Mouse (Mus musculus) MEL (cell line): ENCODE data around the gene Cfap100. TPM values are rescaled to one million over a fixed set of nuclear protein-coding genes. Genes with fewer than 3 reads are reported as not detected.

Experiments
- DNase-seq: peaks from one replicate; pipeline ENCODE4 v3.0.0; 2011; ENCODE audit warnings: low read depth, low spot score
- H3K27ac ChIP-seq: 2 replicates; pipeline ENCODE4 v1.5.1; 2012; ENCODE audit warnings: low read depth, mild to moderate bottlenecking, control low read depth, low read length, moderate library complexity; ENCODE audit not compliant: control insufficient read depth
- H3K27me3 ChIP-seq, 2 experiments: fragments of 150-350 bp in 1 of 2; sonication (generic) in 1 of 2; 2 replicates each; pipeline ENCODE4 v1.6.1; 2012; ENCODE audit warnings: low read length in 2 of 2, mild to moderate bottlenecking in 2 of 2, improper control_type of control experiment in 1 of 2, moderate library complexity in 1 of 2; ENCODE audit not compliant: insufficient read depth in 2 of 2, control insufficient read depth in 1 of 2
- H3K36me3 ChIP-seq, 2 experiments: 2 replicates each; pipeline ENCODE4 v1.6.1; 2012 to 2014; ENCODE audit warnings: low read length in 2 of 2, improper control_type of control experiment in 1 of 2, inconsistent platforms in 1 of 2, mild to moderate bottlenecking in 1 of 2; ENCODE audit not compliant: insufficient read depth in 2 of 2, control insufficient read depth in 1 of 2
- H3K4me1 ChIP-seq, 2 experiments: fragments of 150-350 bp in 1 of 2; sonication (generic) in 1 of 2; 2 replicates each; pipeline ENCODE4 v1.6.1; 2012; ENCODE audit warnings: low read length in 2 of 2, improper control_type of control experiment in 1 of 2, mild to moderate bottlenecking in 1 of 2; ENCODE audit not compliant: insufficient read depth in 2 of 2, control insufficient read depth in 1 of 2
- H3K4me3 ChIP-seq, 2 experiments: fragments of 150-350 bp in 1 of 2; sonication (generic) in 1 of 2; 2 replicates each; pipeline ENCODE4 v1.5.1; 2012; ENCODE audit warnings: low read depth in 2 of 2, low read length in 2 of 2, mild to moderate bottlenecking in 2 of 2, moderate library complexity in 2 of 2, control low read depth in 1 of 2, improper control_type of control experiment in 1 of 2; ENCODE audit not compliant: control insufficient read depth in 1 of 2, insufficient read depth in 1 of 2
- H3K79me2 ChIP-seq: 2 replicates; pipeline ENCODE4 v1.6.1; 2012; ENCODE audit warnings: mild to moderate bottlenecking, low read length, moderate library complexity; ENCODE audit not compliant: control insufficient read depth, poor library complexity, insufficient read depth
- H3K9ac ChIP-seq: 2 replicates; pipeline ENCODE4 v1.6.1; 2012; ENCODE audit warnings: low read depth, mild to moderate bottlenecking, control low read depth, low read length, moderate library complexity; ENCODE audit not compliant: control insufficient read depth, poor library complexity, severe bottlenecking
- H3K9me3 ChIP-seq: fragments of 150-350 bp; sonication (generic); replicated peaks from 2 replicates; pipeline ENCODE4 v1.6.1; 2012; ENCODE audit warnings: mild to moderate bottlenecking, low read length, improper control_type of control experiment, moderate library complexity; ENCODE audit not compliant: insufficient read depth
- BHLHE40 ChIP-seq: IDR thresholded peaks from 2 replicates; pipeline ENCODE4 v1.6.1; 2012; ENCODE audit warnings: low read depth, mild to moderate bottlenecking, inconsistent platforms, low read length, improper control_type of control experiment, borderline replicate concordance
- CHD2 ChIP-seq: IDR thresholded peaks from 2 replicates; pipeline ENCODE4 v1.6.1; 2011; ENCODE audit warnings: low read length, improper control_type of control experiment
- E2F4 ChIP-seq: IDR thresholded peaks from 2 replicates; pipeline ENCODE4 v1.6.1; 2011; ENCODE audit warnings: low read depth, low read length, improper control_type of control experiment, borderline replicate concordance
- EP300 ChIP-seq, 2 experiments: IDR thresholded peaks; 2 replicates each; pipeline ENCODE4 v1.6.1; 2011; ENCODE audit warnings: improper control_type of control experiment in 2 of 2, low read length in 2 of 2, low read depth in 1 of 2, mild to moderate bottlenecking in 1 of 2
- ETS1 ChIP-seq: IDR thresholded peaks from 2 replicates; pipeline ENCODE4 v1.6.1; 2012; ENCODE audit warnings: low read depth, mild to moderate bottlenecking, inconsistent platforms, low read length, improper control_type of control experiment, moderate library complexity
- GABPA ChIP-seq: IDR thresholded peaks from 2 replicates; pipeline ENCODE4 v1.6.1; 2012; ENCODE audit warnings: low read depth, mild to moderate bottlenecking, inconsistent platforms, low read length, improper control_type of control experiment, moderate library complexity
- GATA1 ChIP-seq: IDR thresholded peaks from 2 replicates; pipeline ENCODE4 v1.6.1; 2011; ENCODE audit warnings: low read depth, low read length, improper control_type of control experiment
- HCFC1 ChIP-seq: IDR thresholded peaks from 2 replicates; pipeline ENCODE4 v1.6.1; 2012; ENCODE audit warnings: low read depth, mild to moderate bottlenecking, inconsistent platforms, low read length, improper control_type of control experiment, moderate library complexity
- JUND ChIP-seq: IDR thresholded peaks from 2 replicates; pipeline ENCODE4 v1.6.1; 2011; ENCODE audit warnings: low read depth, mild to moderate bottlenecking, improper control_type of control experiment, low read length
- MAFK ChIP-seq: IDR thresholded peaks from 2 replicates; pipeline ENCODE4 v1.6.1; 2011; ENCODE audit warnings: low read depth, mild to moderate bottlenecking, low read length, improper control_type of control experiment, borderline replicate concordance
- MAX ChIP-seq: IDR thresholded peaks from 2 replicates; pipeline ENCODE4 v1.6.1; 2011; ENCODE audit warnings: low read length, improper control_type of control experiment
- MAZ ChIP-seq: IDR thresholded peaks from 2 replicates; pipeline ENCODE4 v1.6.1; 2012; ENCODE audit warnings: low read depth, mild to moderate bottlenecking, inconsistent platforms, low read length, improper control_type of control experiment
- MEF2A ChIP-seq: IDR thresholded peaks from 2 replicates; pipeline ENCODE4 v1.6.1; 2014; ENCODE audit warnings: low read depth, mild to moderate bottlenecking, inconsistent platforms, low read length, improper control_type of control experiment; ENCODE audit not compliant: poor library complexity, insufficient replicate concordance, severe bottlenecking; ENCODE audit errors: extremely low read depth
- MXI1 ChIP-seq: IDR thresholded peaks from 2 replicates; pipeline ENCODE4 v1.6.1; 2011; ENCODE audit warnings: mild to moderate bottlenecking, low read depth, low read length, improper control_type of control experiment
- MYB ChIP-seq: IDR thresholded peaks from 2 replicates; pipeline ENCODE4 v1.6.1; 2011; ENCODE audit warnings: mild to moderate bottlenecking, low read depth, low read length, improper control_type of control experiment
- NELFE ChIP-seq: IDR thresholded peaks from 2 replicates; pipeline ENCODE4 v1.6.1; 2011; ENCODE audit warnings: low read depth, low read length, improper control_type of control experiment
- NRF1 ChIP-seq: IDR thresholded peaks from 2 replicates; pipeline ENCODE4 v1.6.1; 2014; ENCODE audit warnings: low read depth, mild to moderate bottlenecking, inconsistent platforms, low read length, improper control_type of control experiment, moderate library complexity; ENCODE audit not compliant: poor library complexity, insufficient read depth, severe bottlenecking
- POLR2A ChIP-seq, 2 experiments: IDR thresholded peaks; 2 replicates each; pipeline ENCODE4 v1.6.1; 2011 to 2012; ENCODE audit warnings: low read length in 2 of 2, mild to moderate bottlenecking in 2 of 2, control low read depth in 1 of 2, improper control_type of control experiment in 1 of 2, low read depth in 1 of 2, moderate library complexity in 1 of 2; ENCODE audit not compliant: control insufficient read depth in 1 of 2, insufficient read depth in 1 of 2, poor library complexity in 1 of 2
- POLR2AphosphoS2 ChIP-seq: IDR thresholded peaks from 2 replicates; pipeline ENCODE4 v1.6.1; 2011; ENCODE audit warnings: low read length, improper control_type of control experiment
- POLR2AphosphoS5 ChIP-seq: IDR thresholded peaks from 2 replicates; pipeline ENCODE4 v1.6.1; 2012; ENCODE audit warnings: low read depth, borderline replicate concordance, mild to moderate bottlenecking, inconsistent platforms, low read length, moderate library complexity, mixed read lengths
- RAD21 ChIP-seq: IDR thresholded peaks from 2 replicates; pipeline ENCODE4 v1.6.1; 2011; ENCODE audit warnings: mild to moderate bottlenecking, low read depth, low read length, improper control_type of control experiment
- RCOR1 ChIP-seq: IDR thresholded peaks from 2 replicates; pipeline ENCODE4 v1.6.1; 2012; ENCODE audit warnings: low read depth, mild to moderate bottlenecking, inconsistent platforms, low read length, improper control_type of control experiment
- SIN3A ChIP-seq: IDR thresholded peaks from 2 replicates; pipeline ENCODE4 v1.6.1; 2012; ENCODE audit warnings: low read length, improper control_type of control experiment, inconsistent platforms
- TBP ChIP-seq: IDR thresholded peaks from 2 replicates; pipeline ENCODE4 v1.8.0; 2011; ENCODE audit warnings: low read depth, low read length, improper control_type of control experiment
- TCF12 ChIP-seq: IDR thresholded peaks from 2 replicates; pipeline ENCODE4 v1.6.1; 2014; ENCODE audit warnings: low read depth, mild to moderate bottlenecking, inconsistent platforms, low read length, improper control_type of control experiment, moderate library complexity
- USF1 ChIP-seq: IDR thresholded peaks from 2 replicates; pipeline ENCODE4 v1.6.1; 2014; ENCODE audit warnings: low read depth, mild to moderate bottlenecking, inconsistent platforms, low read length, improper control_type of control experiment, moderate library complexity
- USF2 ChIP-seq, 2 experiments: IDR thresholded peaks; 2 replicates each; pipeline ENCODE4 v1.6.1; 2011 to 2012; ENCODE audit warnings: improper control_type of control experiment in 2 of 2, low read length in 2 of 2, borderline replicate concordance in 1 of 2, inconsistent platforms in 1 of 2, low read depth in 1 of 2, mild to moderate bottlenecking in 1 of 2; ENCODE audit not compliant: insufficient read depth in 1 of 2
- ZC3H11A ChIP-seq: IDR thresholded peaks from 2 replicates; pipeline ENCODE4 v1.6.1; 2012; ENCODE audit warnings: low read depth, mild to moderate bottlenecking, inconsistent platforms, low read length, improper control_type of control experiment
- ZKSCAN1 ChIP-seq: IDR thresholded peaks from 2 replicates; pipeline ENCODE4 v1.6.1; 2012; ENCODE audit warnings: low read depth, mild to moderate bottlenecking, inconsistent platforms, low read length, improper control_type of control experiment, moderate library complexity
- ZNF384 ChIP-seq: IDR thresholded peaks from 2 replicates; pipeline ENCODE4 v1.6.1; 2012; ENCODE audit warnings: low read depth, mild to moderate bottlenecking, inconsistent platforms, low read length, improper control_type of control experiment
- polyA plus RNA-seq, 2 experiments: library from polyadenylated mRNA; stranded (reverse) in 1 of 2; unstranded in 1 of 2; fragments of >175 nt in 1 of 2; fragments of >200 nt in 1 of 2; gene quantifications; 2 replicates each; pipeline versions ENCODE4 v1.2.1 to v1.2.4; 2012; ENCODE audit warnings: low replicate concordance in 2 of 2, low read depth in 1 of 2; ENCODE audit not compliant: insufficient read length in 2 of 2, insufficient read depth in 1 of 2, missing spikeins in 1 of 2
- total RNA-seq: library from RNA; depleted of rRNA; stranded (reverse); fragments of 300-350 nt; gene quantifications from 2 replicates; pipeline ENCODE4 v1.2.3, GENCODE M21; 2012

Gene Cfap100
- total and polyA plus RNA-seq, 3 experiments = 0.19 TPM; not detected in 2

DNA sequence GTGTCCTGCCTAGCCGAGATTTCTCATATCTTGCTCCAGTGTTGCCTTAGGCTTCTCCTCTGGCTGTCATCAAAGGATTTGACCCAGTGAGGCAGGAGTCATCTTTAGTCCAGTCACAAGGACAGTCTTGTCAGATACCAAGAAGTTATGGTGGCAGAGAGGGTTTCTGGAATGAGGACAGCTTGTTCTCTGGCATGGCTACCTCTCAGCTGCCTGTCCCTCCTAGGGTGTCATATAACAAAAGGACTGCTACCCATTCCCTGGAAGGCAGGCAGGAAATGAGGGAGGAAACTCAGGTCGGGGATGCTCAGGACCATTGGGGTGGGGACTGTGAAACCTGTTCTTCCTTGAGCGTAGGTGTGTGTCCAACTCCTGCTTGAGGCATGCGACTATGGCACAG lies 43.5 kb upstream of the Cfap100 start:
- Histone ChIP-seq H3K36me3 (no peaks in the 10 kb centered on the region), H3K4me1 (no peaks in the 10 kb centered on the region), H3K9ac (no peak overlapping the region), H3K79me2 (no peaks in the 10 kb centered on the region)
- no peak for TF ChIP-seq EP300 (IDR thresholded peaks at IDR 0.05; ENCODE audit: low read depth in 1 of 2, low read length in 2 of 2)
- no peak for TF ChIP-seq NRF1
- no peak for TF ChIP-seq NELFE
- TF ChIP-seq RCOR1 = no peak
- no peak for TF ChIP-seq HCFC1
- TF ChIP-seq ZC3H11A = no peak
- TF ChIP-seq USF2 (IDR thresholded peaks at IDR 0.05; ENCODE audit: borderline replicate concordance in 1 of 2, insufficient read depth in 1 of 2, low read depth in 1 of 2, low read length in 2 of 2) = no peak
- no peak for TF ChIP-seq MAZ
- no peak for TF ChIP-seq MAX
- TF ChIP-seq RAD21 = no peak
- TF ChIP-seq BHLHE40 = no peak
- TF ChIP-seq GATA1 = no peak
- TF ChIP-seq TCF12 = no peak
- no peak for TF ChIP-seq MYB
- TF ChIP-seq POLR2AphosphoS5 = no peak
- TF ChIP-seq SIN3A = no peak
- TF ChIP-seq JUND = no peak
- TF ChIP-seq GABPA = no peak
- TF ChIP-seq MXI1 = no peak
- TF ChIP-seq, all 39 proteins: peak for 0
- Histone ChIP-seq H3K27me3 (no peaks in the 10 kb centered on the region; a peak in 1 of 4 replicates), H3K9me3 (no peaks in the 10 kb centered on the region), H3K27ac (no peak overlapping the region), H3K4me3 (no peak overlapping the region)
- no peak for DNase-seq

DNA sequence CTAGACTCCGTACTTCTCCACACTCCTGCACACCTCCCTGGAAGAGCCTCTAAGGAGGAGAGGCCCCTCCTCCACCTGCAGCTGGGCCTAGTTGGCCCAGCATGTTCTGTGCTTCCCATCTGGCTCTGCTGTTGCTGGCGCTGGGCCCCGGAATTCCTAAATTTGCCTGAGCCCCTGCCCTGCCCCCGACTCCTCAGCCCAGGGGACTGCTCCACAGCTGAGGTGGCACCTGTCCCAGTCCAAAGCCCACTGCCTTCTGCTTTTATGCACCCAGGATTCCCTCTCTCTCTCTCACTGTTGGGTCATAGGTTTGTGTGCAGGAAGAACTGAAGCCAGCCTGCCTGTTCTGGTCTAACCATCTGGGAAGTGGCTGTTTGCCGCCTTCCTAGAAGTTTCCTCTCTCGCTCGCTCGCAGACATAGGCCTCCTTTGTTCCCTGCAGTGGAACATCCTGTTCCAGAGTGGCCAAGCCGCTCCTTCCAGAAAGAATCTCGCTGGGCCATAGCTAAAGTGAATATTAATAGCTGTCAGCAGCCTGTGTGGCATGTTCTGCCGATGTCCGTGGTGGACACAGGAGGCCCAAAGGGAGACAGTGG lies 42.4 kb upstream of the Cfap100 start:
- no peaks in the 10 kb centered on the region for H3K36me3 ChIP-seq
- no peak overlapping the region for H3K9ac ChIP-seq
- H3K79me2 ChIP-seq = no peaks in the 10 kb centered on the region
- no peak overlapping the region for H3K4me3 ChIP-seq
- DNase-seq = no peak
- no peak overlapping the region for H3K27ac ChIP-seq
- no peaks in the 10 kb centered on the region for H3K4me1 ChIP-seq
- TF ChIP-seq POLR2A (IDR thresholded peaks at IDR 0.05; ENCODE audit: control insufficient read depth in 1 of 2, insufficient read depth in 1 of 2, low read depth in 1 of 2, low read length in 2 of 2, poor library complexity in 1 of 2) (no peak), USF1 (no peak), E2F4 (no peak), MEF2A (no peak), POLR2AphosphoS2 (no peak), USF2 (IDR thresholded peaks at IDR 0.05; ENCODE audit: borderline replicate concordance in 1 of 2, insufficient read depth in 1 of 2, low read depth in 1 of 2, low read length in 2 of 2) (no peak), BHLHE40 (no peak), MAZ (no peak), MAFK (no peak), ZNF384 (no peak), ETS1 (no peak), GABPA (no peak), MXI1 (no peak), CHD2 (no peak), MYB (no peak), ZKSCAN1 (no peak), TBP (no peak)
- no peaks in the 10 kb centered on the region for H3K9me3 ChIP-seq
- H3K27me3 ChIP-seq = no peaks in the 10 kb centered on the region; a peak in 1 of 4 replicates
